Mouse (Mus musculus) urinary bladder, adult 18-20 months (tissue): ENCODE results near the gene Insig1.

ENCODE experiments used
- DNase-seq, 2 experiments: peaks; one replicate each; pipeline ENCODE4 v3.0.0; 2022; ENCODE audit warnings: low spot score in 2 of 2, mixed read lengths in 2 of 2

The Insig1 gene

GRCm38 (mm10) chr5:28070828-28071455, at the start of gene Insig1:
Insig1 (plus strand) TSS chr5:28071363.
- DNase-seq, result peak; percentile 96 to 98

- no peak for DNase-seq
Observed at GRCm38 (mm10) chr5:28023452-28023851, 47.7 kb upstream of the Insig1 start.

- no peak for DNase-seq
Observed at GRCm38 (mm10) chr5:28031577-28032236, 39.5 kb upstream of the Insig1 start.

GRCm38 (mm10) chr5:28032866-28033265, 38.3 kb upstream of the Insig1 start:
- no peak for DNase-seq

- no peak for DNase-seq
Observed at GRCm38 (mm10) chr5:28033281-28033680, 37.9 kb upstream of the Insig1 start.

DNA sequence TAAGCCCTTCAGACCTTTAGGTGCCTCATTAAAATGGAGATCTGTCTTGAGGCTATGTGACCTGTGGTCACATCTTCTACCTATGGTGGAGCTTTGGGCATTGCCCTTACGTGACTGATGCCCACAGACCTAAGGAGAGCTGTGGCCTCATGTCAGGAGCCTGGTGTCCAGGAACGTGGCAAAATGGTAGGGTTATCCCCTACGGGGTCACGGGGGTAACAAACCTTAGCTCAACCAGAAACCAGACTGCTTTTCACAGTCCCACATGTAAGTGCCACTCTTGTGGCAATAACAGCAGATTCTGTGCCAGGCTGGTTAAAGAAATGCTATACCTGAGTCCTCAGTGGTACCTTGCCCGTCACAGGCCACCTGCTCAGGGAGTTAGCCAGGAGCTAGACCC, 37.3 kb upstream of the Insig1 start:
- DNase-seq, result no peak

DNA sequence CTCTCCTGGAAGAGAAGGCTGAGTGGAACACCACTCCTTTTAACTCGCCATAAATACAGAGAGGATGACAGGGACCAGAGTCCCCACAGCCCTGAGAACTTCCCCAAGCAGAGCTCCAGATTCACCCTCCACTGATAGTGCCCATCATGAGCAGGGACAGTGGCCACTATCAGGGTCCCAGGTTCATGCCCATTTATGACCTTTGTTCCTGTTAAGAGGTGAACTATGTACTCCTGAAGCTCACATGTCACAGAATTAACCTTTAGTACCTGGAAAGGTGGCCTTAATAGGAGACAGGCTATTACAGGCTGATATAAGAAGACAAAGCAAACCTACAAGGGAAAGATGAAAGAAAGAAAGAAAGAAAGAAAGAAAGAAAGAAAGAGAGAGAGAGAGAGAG, 35.2 kb upstream of the Insig1 start:
- no peak for DNase-seq

GRCm38 (mm10) chr5:28036518-28036917, 34.6 kb upstream of the Insig1 start:
- DNase-seq, result no peak

DNA sequence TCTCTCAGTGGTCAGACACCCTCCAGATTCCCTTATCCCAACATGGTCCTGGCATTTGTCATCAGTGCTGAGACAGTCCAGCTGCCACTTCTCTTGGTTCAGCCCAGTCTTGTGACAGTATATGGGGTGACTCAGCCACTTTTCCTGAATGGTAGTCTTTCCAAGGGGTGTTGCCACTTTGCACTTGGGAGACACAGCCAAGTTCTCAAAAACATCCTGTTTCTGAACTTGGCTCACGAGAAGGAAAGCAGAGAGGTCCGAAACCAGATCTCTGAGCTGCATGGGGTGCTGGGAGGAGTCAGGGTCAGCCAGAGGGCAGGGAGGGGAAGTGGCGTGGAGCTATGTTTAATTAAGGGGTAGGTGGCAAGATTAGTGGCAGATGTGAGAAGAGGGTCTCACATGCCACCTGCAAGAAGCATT, 34.0 kb upstream of the Insig1 start:
- DNase-seq, result peak in 1 of 2 experiments; percentile 61

DNA sequence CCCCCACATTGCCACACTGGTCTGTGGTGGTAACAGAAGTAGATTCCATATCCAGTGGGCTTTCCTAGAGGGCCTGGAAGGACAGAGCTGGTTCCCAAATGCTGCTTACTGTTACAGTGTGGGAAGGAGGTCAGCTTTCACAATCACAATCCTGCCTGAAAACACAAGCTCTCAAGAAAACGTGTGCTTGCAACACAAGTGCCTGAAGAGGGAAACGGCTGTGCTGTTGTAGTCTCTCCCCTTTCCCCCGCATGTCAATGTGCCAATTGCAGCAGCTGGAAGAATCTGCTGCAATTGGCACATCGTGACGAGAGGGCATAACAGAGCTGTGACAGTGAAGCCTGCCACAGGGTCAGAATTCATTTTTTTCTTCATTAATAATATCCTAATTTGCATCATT, 33.5 kb upstream of the Insig1 start:
- no peak for DNase-seq

DNA sequence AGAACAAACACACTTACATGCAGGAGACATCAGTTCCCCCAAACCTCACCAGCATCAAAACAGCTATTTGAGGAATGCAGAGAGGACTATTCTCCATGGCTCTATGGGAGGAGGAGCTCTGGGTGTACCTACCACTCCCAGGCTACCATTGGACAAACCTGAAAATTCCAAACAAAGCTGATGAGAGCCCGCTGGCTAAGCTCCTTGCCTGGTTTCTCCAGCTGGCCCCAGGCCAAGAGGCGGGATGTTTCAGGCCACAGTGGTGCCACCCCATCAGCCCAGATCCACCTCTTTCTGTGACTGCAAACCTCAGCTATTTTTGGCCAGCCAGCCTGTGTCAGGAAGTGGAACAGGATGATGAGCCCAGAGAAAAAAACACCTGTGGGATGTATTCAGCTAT, 33.0 kb upstream of the Insig1 start:
- peak in 1 of 2 experiments; percentile 43 for DNase-seq

GRCm38 (mm10) chr5:28039746-28040655, 31.2 kb upstream of the Insig1 start:
- no peak for DNase-seq

- no peak for DNase-seq
Observed at GRCm38 (mm10) chr5:28040726-28041125, 30.4 kb upstream of the Insig1 start.

DNA sequence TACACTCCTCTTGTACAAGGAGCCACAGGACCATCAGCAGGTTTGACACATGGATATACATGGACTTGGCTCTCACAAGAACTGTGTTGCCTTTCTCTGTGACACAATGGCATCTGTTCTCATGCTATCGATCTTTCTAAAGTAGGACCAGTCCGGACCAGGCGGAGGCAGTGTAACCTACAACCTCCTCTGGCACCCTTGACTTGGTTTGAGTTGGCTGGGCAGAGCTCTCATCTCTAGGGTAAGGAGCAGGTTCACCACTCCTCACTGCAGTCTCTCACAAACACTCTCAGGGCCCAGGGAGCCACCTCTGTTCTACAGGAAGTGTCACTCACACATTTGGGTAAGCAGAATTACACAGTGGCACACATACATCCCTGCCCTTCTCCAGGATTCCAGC, 29.1 kb upstream of the Insig1 start:
- no peak for DNase-seq

GRCm38 (mm10) chr5:28042779-28043178, 28.4 kb upstream of the Insig1 start:
- DNase-seq, result no peak

DNA sequence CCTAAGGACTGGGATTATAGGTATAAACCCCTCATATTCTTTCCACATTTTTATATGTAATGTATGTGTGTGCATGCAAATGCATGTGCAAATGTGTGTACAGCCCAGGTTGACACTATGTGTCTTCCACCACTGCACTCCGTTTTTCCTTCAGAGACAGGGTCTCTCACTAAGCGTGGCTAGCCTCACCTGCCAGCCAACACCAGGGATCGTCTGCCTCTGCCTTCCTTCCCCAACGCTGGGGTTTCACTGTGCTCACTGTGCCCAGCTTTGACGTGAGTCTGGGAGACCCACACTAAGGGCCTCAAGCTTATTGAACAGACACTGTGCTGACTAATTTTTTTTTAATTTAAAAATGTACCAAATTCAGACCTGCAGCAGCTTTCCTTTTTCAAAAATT, 27.8 kb upstream of the Insig1 start:
- DNase-seq, result no peak

- no peak for DNase-seq
Observed at GRCm38 (mm10) chr5:28046966-28047365, 24.2 kb upstream of the Insig1 start.

DNA sequence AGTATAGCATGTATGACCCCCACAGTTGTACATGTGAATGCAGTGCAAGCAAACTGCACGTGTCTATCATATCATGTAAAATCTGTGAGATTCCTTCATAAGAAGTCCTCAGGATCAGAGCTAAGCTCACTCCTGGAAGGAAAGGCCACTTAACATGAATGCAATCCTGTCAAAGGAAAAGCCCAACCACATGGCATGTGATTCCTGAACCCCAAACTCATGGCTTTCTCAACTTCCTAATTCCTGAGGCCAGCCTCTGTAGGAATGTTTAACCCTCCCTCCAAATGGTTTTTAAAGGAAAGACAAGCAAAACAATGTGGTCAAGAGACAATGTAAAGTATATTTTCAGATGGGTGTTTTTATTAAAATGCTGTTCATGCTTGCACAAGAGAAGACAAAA, 23.2 kb upstream of the Insig1 start:
- no peak for DNase-seq

DNA sequence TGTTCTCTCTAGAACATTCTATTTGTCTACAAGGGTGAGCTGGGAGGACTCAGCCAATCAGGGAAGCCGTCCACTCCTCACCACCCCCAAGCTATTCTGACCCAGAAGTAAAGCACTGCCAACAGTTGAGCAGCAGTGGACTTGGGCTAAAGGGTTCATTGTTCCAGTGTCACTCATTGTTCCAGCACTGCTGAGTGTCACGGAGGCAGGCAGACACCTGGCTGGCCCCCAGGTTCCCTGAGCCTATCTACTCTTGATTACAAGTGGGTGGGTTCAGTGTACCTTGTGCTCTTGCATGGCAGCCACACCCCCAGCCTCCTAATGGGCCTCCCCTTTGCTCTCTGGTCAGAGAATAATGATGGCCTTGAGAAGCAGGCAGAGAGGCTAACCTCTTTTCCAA, 15.7 kb upstream of the Insig1 start:
- no peak for DNase-seq

GRCm38 (mm10) chr5:28056877-28057276, 14.3 kb upstream of the Insig1 start:
- DNase-seq, result no peak

- DNase-seq, result no peak
Observed at GRCm38 (mm10) chr5:28060506-28060905, 10.7 kb upstream of the Insig1 start.

DNA sequence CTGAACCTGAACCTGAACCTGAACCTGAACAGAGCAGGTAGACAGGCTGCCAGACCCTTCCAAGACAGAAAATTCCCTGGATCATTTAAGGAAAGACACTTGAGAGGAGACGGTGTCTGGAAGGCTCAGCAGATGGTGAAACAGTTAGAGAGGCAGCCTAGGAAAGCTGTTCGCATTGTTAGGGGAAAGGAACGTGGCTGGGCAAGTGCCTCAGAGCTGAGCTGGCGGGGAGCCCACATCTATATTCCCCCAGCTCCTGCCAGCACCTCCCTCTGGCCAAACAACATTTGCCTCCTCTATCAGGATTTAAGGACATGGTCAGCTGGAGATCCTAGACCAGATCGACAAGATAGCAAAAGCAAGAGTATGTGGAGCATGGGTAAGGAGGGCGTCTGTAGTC, 10.2 kb upstream of the Insig1 start:
- no peak for DNase-seq
